11 mouse cellular contexts compared by ENCODE assay signal in the genomic region with DNA sequence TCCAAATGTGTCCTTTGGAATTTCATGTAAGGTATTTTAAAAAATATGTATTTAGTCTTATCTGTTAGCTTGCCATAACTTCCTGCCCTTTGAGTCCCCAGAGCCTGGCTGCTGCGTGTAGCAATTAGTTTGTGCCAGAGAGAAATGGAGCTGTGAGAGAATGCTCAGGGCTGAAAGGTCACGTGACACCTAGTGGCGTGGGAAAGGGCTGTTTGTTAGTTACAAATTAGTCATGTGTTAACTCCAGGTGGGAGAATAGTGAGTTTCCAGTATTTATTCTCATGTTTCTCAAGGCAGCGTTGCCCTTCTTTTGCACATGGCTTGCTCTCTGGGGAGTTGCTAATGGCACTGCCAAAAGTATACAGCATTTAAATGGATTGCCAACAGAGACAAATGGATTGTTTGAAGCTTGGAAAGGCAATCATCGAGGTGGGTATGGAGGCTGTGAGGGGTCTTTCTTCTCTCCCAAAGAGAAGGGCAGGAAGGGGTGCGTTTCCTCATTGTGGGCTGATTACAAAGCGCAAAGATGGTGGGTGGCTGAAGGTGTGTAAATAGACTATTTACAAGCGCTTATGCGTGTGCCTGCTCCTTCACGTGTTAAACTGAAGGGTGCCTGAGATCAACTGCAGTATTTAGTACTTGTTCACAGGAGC.
DNase-seq lines count a peak whose midpoint lies in the region; ATAC-seq and TF ChIP-seq lines count a peak whose summit lies in the region.
"Had no signal": no experiment of that assay in that cellular context is flagged by ENCODE, and none has a peak within 500 bp of the region (broad histone marks: within the 10 kb centered on the region; RNA-seq: fewer than 3 reads in every experiment).

No protein-coding gene starts in this region.

- peaks cover 8% of the 10 kb centered on the region for H3K4me1 ChIP-seq in forebrain, embryonic 14.5 days (ENCODE audit: control insufficient read depth, insufficient read depth, low read length)
- no peaks in the 10 kb centered on the region for H3K4me1 ChIP-seq in kidney, postnatal 0 days (replicated peaks; ENCODE audit: insufficient read depth, low read length)
- peaks cover 11% of the 10 kb centered on the region; the same call in 1 of the 2 replicates for H3K4me1 ChIP-seq in neural tube, embryonic 15.5 days

- H3K9me3 ChIP-seq in forebrain, embryonic 14.5 days (replicated peaks; ENCODE audit: control insufficient read depth, low read length) = no peaks in the 10 kb centered on the region
- no peaks in the 10 kb centered on the region for H3K9me3 ChIP-seq in kidney, postnatal 0 days (replicated peaks; ENCODE audit: low read length)
- no peaks in the 10 kb centered on the region for H3K9me3 ChIP-seq in neural tube, embryonic 15.5 days (replicated peaks)

- H3K27ac ChIP-seq in forebrain, embryonic 14.5 days (ENCODE audit: low read depth, low read length) = no peak overlapping the region
- H3K27ac ChIP-seq in kidney, postnatal 0 days = 0 out of 2 replicates have a peak overlapping the region, but pooled peaks have one; percentile 15
- no peak overlapping the region for H3K27ac ChIP-seq in neural tube, embryonic 15.5 days (replicated peaks)
- H3K27ac ChIP-seq: heart, adult 2 months had no signal

- H3K4me3 ChIP-seq in forebrain, embryonic 14.5 days (ENCODE audit: low read depth, low read length) = no peak overlapping the region
- no peak overlapping the region for H3K4me3 ChIP-seq in kidney, postnatal 0 days (replicated peaks; ENCODE audit: low read depth, low read length)
- H3K4me3 ChIP-seq in neural tube, embryonic 15.5 days (replicated peaks) = no peak overlapping the region
- H3K4me3 ChIP-seq: heart, adult 2 months had no signal

- intact Hi-C loops in left cerebral cortex, postnatal 4 days (cut with DNase I) = no loop called here
- intact Hi-C loops in left cerebral cortex, postnatal 25 days (cut with DNase I) = loop anchor here (5.0 to 10.0 kb wide), 2 partner anchors 82 to 170 kb away; no protein-coding TSS in a partner anchor

- ATAC-seq in forebrain, embryonic 14.5 days = peak; percentile 50; the same call in 1 of the 2 replicates
- ATAC-seq in kidney, postnatal 0 days (replicated peaks; ENCODE audit: low FRiP score, low read depth) = no peak; the same call in 1 of the 2 replicates
- ATAC-seq in neural tube, embryonic 15.5 days (ENCODE audit: low FRiP score) = no peak
- ATAC-seq in erythroblast, adult 5-6 weeks (replicated peaks; ENCODE audit: low FRiP score, poor library complexity, severe bottlenecking) = no peak
- ATAC-seq: lung, postnatal 0 days had no signal

- no peak for TF ChIP-seq CTCF in kidney, postnatal 0 days (IDR thresholded peaks at IDR 0.05; ENCODE audit: low read depth)

- WGBS in forebrain, embryonic 14.5 days = 29% methylated on average over 10 of the region's 10 CpGs
- WGBS in kidney, postnatal 0 days = 28% methylated on average over 10 of the region's 10 CpGs
- WGBS in neural tube, embryonic 15.5 days = 34% methylated on average over 10 of the region's 10 CpGs

- no peak overlapping the region for H3K4me2 ChIP-seq in forebrain, embryonic 14.5 days (ENCODE audit: low read length)
- H3K4me2 ChIP-seq in kidney, postnatal 0 days (ENCODE audit: low read length) = peak overlapping the region; percentile 33; the same call in 1 of the 2 replicates
- H3K4me2 ChIP-seq in neural tube, embryonic 15.5 days = peak overlapping the region; percentile 13; the same call in 1 of the 2 replicates

- no peaks in the 10 kb centered on the region for H3K27me3 ChIP-seq in forebrain, embryonic 14.5 days (replicated peaks; ENCODE audit: control insufficient read depth, insufficient read depth, low read length)
- H3K27me3 ChIP-seq in kidney, postnatal 0 days (ENCODE audit: insufficient read depth, low read length) = no peaks in the 10 kb centered on the region
- H3K27me3 ChIP-seq in neural tube, embryonic 15.5 days (replicated peaks) = no peaks in the 10 kb centered on the region

- DNase-seq in left cerebral cortex, postnatal 4 days = peak; percentile 5
- DNase-seq in left cerebral cortex, postnatal 25 days (ENCODE audit: low spot score in 2 of 2) = no peak
- DNase-seq in forebrain, embryonic 14.5 days (ENCODE audit: low spot score) = peak; percentile 43
- DNase-seq in kidney, postnatal 0 days (ENCODE audit: low spot score) = peak; percentile 6
- no peak for DNase-seq in right cerebral cortex, postnatal 10 days (ENCODE audit: low spot score in 2 of 2)
- no peak for DNase-seq in right cerebral cortex, postnatal 4 days
- DNase-seq: cerebellum, adult 11-12 months; heart, adult 2 months had no signal

- no peak overlapping the region for H3K9ac ChIP-seq in forebrain, embryonic 14.5 days (ENCODE audit: low read length)
- H3K9ac ChIP-seq in kidney, postnatal 0 days (ENCODE audit: low read depth, low read length) = no peak overlapping the region
- H3K9ac ChIP-seq in neural tube, embryonic 15.5 days (replicated peaks) = no peak overlapping the region

- no peaks in the 10 kb centered on the region for H3K36me3 ChIP-seq in forebrain, embryonic 14.5 days (ENCODE audit: control insufficient read depth, insufficient read depth, low read length)
- H3K36me3 ChIP-seq in kidney, postnatal 0 days (ENCODE audit: insufficient read depth, low read length) = no peaks in the 10 kb centered on the region
- H3K36me3 ChIP-seq in neural tube, embryonic 15.5 days = no peaks in the 10 kb centered on the region

Comparison
In these comparisons a context has a peak if more than half of its experiments do, and no peak if none do; other contexts are left out.
1. DNase-seq: peak in left cerebral cortex, postnatal 4 days (single experiment), forebrain, embryonic 14.5 days (single experiment) and kidney, postnatal 0 days (single experiment); none in left cerebral cortex, postnatal 25 days (0 of 2), right cerebral cortex, postnatal 10 days (0 of 2) and right cerebral cortex, postnatal 4 days (single experiment).